Mouse (Mus musculus): ENCODE measurements around the gene Myo16. TPM values are rescaled to one million over a fixed set of nuclear protein-coding genes. Genes with fewer than 3 reads are reported as not detected.
A peak's percentile ranks its signal among the peaks of the same experiment; 100 is the strongest.

Gene Myo16
- polyA plus RNA-seq, 1 experiment from 2014 or later, result 0.17 TPM

DNA sequence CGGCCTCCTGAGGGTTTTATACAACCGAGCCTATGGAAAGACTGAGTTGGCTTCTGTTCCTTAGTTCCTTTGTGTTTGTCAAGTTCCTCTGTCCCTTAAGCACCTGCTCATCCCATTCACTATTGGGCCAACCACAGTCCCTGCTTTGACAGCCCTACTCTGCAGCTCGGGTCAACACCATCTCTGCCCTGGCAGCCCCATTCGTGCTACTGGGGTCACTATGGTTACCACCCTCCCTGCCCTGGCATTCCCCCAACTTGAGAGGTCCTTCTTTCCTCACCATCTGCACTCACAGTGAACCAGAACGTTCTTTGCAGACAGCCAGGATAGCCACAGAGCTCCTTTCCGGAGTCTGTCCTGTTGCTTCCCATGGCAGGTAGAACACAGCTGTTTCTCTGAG, 238.2 kb downstream of the Myo16 start:
- H3K9me3 ChIP-seq (ENCODE audit: control insufficient read depth, low read length), result no peaks in the 10 kb centered on the region
- no peak overlapping the region for H3K4me2 ChIP-seq (ENCODE audit: low read depth, severe bottlenecking)
- H3K9ac ChIP-seq (ENCODE audit: low read length), result no peak overlapping the region
- DNase-seq (ENCODE audit: low spot score) (no peak), ATAC-seq (ENCODE audit: insufficient number of reproducible peaks, low FRiP score, low TSS enrichment, low read depth) (no peak)
- no peaks in the 10 kb centered on the region for H3K27me3 ChIP-seq (ENCODE audit: control insufficient read depth, insufficient read depth, low read length)
- H3K27ac ChIP-seq (replicated peaks; ENCODE audit: low read depth, low read length), result no peak overlapping the region
- H3K4me1 ChIP-seq (ENCODE audit: control insufficient read depth, insufficient read depth, low read length), result no peaks in the 10 kb centered on the region
- no peaks in the 10 kb centered on the region for H3K36me3 ChIP-seq (ENCODE audit: control insufficient read depth, insufficient read depth, low read length)
- no peak overlapping the region for H3K4me3 ChIP-seq (ENCODE audit: low read depth, low read length)
- 77% methylated on average over 6 of the region's 6 CpGs for WGBS

DNA sequence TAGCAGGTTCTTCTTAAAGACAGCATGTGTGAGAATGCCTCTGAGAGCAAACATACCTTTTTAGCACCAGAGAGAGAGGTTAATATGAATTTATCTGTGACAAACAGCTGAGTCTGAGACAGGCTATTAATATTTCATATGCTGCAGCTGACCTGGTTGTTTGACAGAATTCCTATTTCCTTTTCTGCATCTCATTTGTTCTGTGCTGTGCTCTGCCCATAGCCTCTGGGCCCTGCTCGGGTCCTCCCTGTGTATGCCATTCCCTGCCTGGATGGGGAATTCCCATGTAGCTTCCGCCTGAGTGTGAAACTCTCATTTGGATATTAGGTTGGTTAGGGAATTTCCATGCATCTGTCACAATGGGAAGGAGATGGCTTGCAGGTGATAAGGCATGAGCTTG, 240.8 kb downstream of the Myo16 start:
- Histone ChIP-seq H3K36me3 (ENCODE audit: control insufficient read depth, insufficient read depth, low read length) (no peaks in the 10 kb centered on the region), H3K9me3 (ENCODE audit: control insufficient read depth, low read length) (no peaks in the 10 kb centered on the region), H3K27ac (replicated peaks; ENCODE audit: low read depth, low read length) (no peak overlapping the region), H3K4me1 (ENCODE audit: control insufficient read depth, insufficient read depth, low read length) (no peaks in the 10 kb centered on the region), H3K27me3 (ENCODE audit: control insufficient read depth, insufficient read depth, low read length) (no peaks in the 10 kb centered on the region), H3K4me2 (ENCODE audit: low read depth, severe bottlenecking) (no peak overlapping the region), H3K4me3 (ENCODE audit: low read depth, low read length) (no peak overlapping the region), H3K9ac (ENCODE audit: low read length) (no peak overlapping the region)
- ATAC-seq (ENCODE audit: insufficient number of reproducible peaks, low FRiP score, low TSS enrichment, low read depth) (no peak), DNase-seq (ENCODE audit: low spot score) (no peak)
- WGBS, result 85% methylated on average over 2 of the region's 2 CpGs

DNA sequence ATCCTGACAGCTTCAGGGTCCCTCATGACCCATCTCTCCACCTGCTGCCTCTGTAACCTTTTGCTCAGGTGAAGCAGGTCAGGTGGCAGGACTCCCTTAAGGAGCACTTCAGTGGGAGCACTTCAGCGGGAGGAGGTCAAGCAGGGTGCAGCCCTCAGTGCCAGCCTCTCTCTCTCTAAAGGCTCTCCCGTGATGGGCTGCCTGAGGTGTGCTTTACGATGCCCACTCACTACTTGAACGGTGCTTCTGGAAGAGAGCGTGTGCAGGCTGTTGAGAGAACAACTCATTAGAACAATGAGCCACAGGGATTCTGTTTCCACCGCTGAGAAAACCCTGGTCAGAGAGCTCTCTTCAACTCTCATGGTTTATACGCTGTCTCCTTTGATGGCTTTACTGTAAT, 241.4 kb downstream of the Myo16 start:
- Histone ChIP-seq H3K27ac (replicated peaks; ENCODE audit: low read depth, low read length) (no peak overlapping the region), H3K36me3 (ENCODE audit: control insufficient read depth, insufficient read depth, low read length) (no peaks in the 10 kb centered on the region), H3K4me3 (ENCODE audit: low read depth, low read length) (no peak overlapping the region), H3K9me3 (ENCODE audit: control insufficient read depth, low read length) (no peaks in the 10 kb centered on the region), H3K4me2 (ENCODE audit: low read depth, severe bottlenecking) (no peak overlapping the region), H3K4me1 (ENCODE audit: control insufficient read depth, insufficient read depth, low read length) (no peaks in the 10 kb centered on the region), H3K9ac (ENCODE audit: low read length) (no peak overlapping the region), H3K27me3 (ENCODE audit: control insufficient read depth, insufficient read depth, low read length) (no peaks in the 10 kb centered on the region)
- ATAC-seq (ENCODE audit: insufficient number of reproducible peaks, low FRiP score, low TSS enrichment, low read depth), result no peak
- DNase-seq (ENCODE audit: low spot score), result no peak
- WGBS, result 55% methylated on average over 7 of the region's 7 CpGs

DNA sequence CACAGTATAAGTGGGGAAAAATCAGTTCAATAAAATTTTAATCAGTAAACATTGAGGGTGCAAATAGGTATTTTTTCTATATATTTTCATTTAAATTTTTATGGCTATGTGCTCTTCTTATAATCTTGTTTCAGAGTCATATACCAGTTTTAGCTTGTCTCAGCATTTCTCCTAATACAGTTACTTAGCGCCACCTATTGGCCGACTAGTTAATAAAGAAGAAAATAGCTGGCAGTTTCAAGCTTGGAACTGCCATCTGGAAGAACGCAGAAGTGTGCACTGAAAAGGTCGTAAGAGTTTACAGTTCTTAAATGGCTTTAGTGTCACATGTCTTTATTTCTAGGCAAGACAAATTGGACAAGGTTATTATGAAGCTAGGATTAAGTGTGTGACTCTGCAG, 248.9 kb downstream of the Myo16 start:
- Histone ChIP-seq H3K9me3 (ENCODE audit: control insufficient read depth, low read length) (no peaks in the 10 kb centered on the region), H3K4me1 (ENCODE audit: control insufficient read depth, insufficient read depth, low read length) (no peaks in the 10 kb centered on the region), H3K4me3 (ENCODE audit: low read depth, low read length) (no peak overlapping the region), H3K9ac (ENCODE audit: low read length) (no peak overlapping the region), H3K27me3 (ENCODE audit: control insufficient read depth, insufficient read depth, low read length) (no peaks in the 10 kb centered on the region), H3K27ac (replicated peaks; ENCODE audit: low read depth, low read length) (no peak overlapping the region), H3K4me2 (ENCODE audit: low read depth, severe bottlenecking) (no peak overlapping the region), H3K36me3 (ENCODE audit: control insufficient read depth, insufficient read depth, low read length) (no peaks in the 10 kb centered on the region)
- WGBS, result 9% methylated on average over 4 of the region's 4 CpGs
- ATAC-seq (ENCODE audit: insufficient number of reproducible peaks, low FRiP score, low TSS enrichment, low read depth) (no peak), DNase-seq (ENCODE audit: low spot score) (peak; percentile 63)

DNA sequence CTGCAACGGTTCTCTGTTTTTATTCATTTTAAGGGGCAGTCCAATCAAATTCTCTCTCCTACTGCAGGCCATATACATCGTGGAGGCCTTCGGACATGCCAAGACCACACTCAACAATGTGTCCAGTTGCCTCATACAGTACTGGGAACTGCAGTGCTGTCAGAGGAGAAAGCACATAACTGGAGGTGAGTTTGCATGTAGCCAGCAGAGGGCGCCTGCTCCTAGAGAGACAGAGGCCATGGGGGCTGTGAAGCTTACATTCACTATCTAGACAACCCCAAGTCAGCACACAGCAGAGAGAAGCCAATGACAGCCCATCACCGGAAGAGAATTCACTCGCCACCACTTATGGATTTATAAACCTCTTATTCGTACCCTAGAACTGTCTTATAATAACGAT, 251.8 kb downstream of the Myo16 start:
- DNase-seq (ENCODE audit: low spot score) (peak; percentile 80), ATAC-seq (ENCODE audit: insufficient number of reproducible peaks, low FRiP score, low TSS enrichment, low read depth) (no peak)
- Histone ChIP-seq H3K9me3 (ENCODE audit: control insufficient read depth, low read length) (no peaks in the 10 kb centered on the region), H3K27ac (replicated peaks; ENCODE audit: low read depth, low read length) (no peak overlapping the region), H3K4me2 (ENCODE audit: low read depth, severe bottlenecking) (no peak overlapping the region), H3K4me3 (ENCODE audit: low read depth, low read length) (no peak overlapping the region), H3K27me3 (ENCODE audit: control insufficient read depth, insufficient read depth, low read length) (no peaks in the 10 kb centered on the region), H3K36me3 (ENCODE audit: control insufficient read depth, insufficient read depth, low read length) (no peaks in the 10 kb centered on the region), H3K4me1 (ENCODE audit: control insufficient read depth, insufficient read depth, low read length) (no peaks in the 10 kb centered on the region), H3K9ac (ENCODE audit: low read length) (no peak overlapping the region)
- 33% methylated on average over 8 of the region's 8 CpGs for WGBS

DNA sequence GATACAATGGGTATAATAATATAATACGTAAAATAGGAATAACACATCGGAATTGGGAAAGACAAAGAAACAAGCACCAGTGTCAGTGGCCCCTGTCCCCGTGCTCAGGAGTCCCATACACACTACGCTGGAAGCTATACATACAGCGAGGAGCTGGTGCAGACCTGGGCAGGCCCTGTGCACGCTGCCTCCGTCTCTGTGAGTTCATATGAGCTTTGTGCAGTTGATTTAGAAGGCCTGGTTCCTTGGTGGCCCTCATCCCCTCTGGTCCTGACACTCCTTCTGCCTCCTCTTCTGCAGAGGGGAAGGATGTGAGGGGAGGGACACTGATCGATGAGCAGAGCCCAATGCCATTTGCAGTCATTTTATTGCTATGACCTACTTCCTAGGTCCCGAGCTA, 255.3 kb downstream of the Myo16 start:
- Histone ChIP-seq H3K4me3 (ENCODE audit: low read depth, low read length) (no peak overlapping the region), H3K9me3 (ENCODE audit: control insufficient read depth, low read length) (no peaks in the 10 kb centered on the region), H3K36me3 (ENCODE audit: control insufficient read depth, insufficient read depth, low read length) (no peaks in the 10 kb centered on the region), H3K4me1 (ENCODE audit: control insufficient read depth, insufficient read depth, low read length) (no peaks in the 10 kb centered on the region), H3K27ac (replicated peaks; ENCODE audit: low read depth, low read length) (no peak overlapping the region), H3K4me2 (ENCODE audit: low read depth, severe bottlenecking) (no peak overlapping the region), H3K27me3 (ENCODE audit: control insufficient read depth, insufficient read depth, low read length) (no peaks in the 10 kb centered on the region), H3K9ac (ENCODE audit: low read length) (no peak overlapping the region)
- ATAC-seq (ENCODE audit: insufficient number of reproducible peaks, low FRiP score, low TSS enrichment, low read depth), result no peak
- no peak for DNase-seq (ENCODE audit: low spot score)
- WGBS, result 80% methylated on average over 9 of the region's 9 CpGs

DNA sequence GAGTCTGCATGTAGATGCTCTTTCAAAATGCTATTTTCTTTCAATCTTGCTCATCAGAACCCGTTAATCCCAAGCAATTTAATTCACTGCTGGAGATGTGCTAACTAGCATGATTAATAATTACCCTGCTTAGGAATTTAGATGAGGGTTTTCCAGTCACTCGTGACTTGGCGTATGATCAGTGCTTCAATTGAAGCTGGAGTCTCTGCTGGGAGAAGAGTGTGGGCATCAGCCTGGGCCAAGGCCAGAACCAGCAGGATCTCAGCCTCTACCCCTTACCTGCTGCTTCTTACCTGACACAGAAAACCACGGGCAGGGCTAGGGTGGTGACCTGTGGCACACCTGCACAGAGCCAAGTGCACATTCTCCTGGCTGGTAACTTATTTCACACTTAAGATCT, 257.8 kb downstream of the Myo16 start:
- Histone ChIP-seq H3K9me3 (ENCODE audit: control insufficient read depth, low read length) (no peaks in the 10 kb centered on the region), H3K36me3 (ENCODE audit: control insufficient read depth, insufficient read depth, low read length) (no peaks in the 10 kb centered on the region), H3K4me1 (ENCODE audit: control insufficient read depth, insufficient read depth, low read length) (no peaks in the 10 kb centered on the region), H3K27ac (replicated peaks; ENCODE audit: low read depth, low read length) (no peak overlapping the region), H3K4me2 (ENCODE audit: low read depth, severe bottlenecking) (no peak overlapping the region), H3K4me3 (ENCODE audit: low read depth, low read length) (no peak overlapping the region), H3K9ac (ENCODE audit: low read length) (no peak overlapping the region), H3K27me3 (ENCODE audit: control insufficient read depth, insufficient read depth, low read length) (no peaks in the 10 kb centered on the region)
- ATAC-seq (ENCODE audit: insufficient number of reproducible peaks, low FRiP score, low TSS enrichment, low read depth), result no peak
- no peak for DNase-seq (ENCODE audit: low spot score)
- 77% methylated on average over 4 of the region's 4 CpGs for WGBS

DNA sequence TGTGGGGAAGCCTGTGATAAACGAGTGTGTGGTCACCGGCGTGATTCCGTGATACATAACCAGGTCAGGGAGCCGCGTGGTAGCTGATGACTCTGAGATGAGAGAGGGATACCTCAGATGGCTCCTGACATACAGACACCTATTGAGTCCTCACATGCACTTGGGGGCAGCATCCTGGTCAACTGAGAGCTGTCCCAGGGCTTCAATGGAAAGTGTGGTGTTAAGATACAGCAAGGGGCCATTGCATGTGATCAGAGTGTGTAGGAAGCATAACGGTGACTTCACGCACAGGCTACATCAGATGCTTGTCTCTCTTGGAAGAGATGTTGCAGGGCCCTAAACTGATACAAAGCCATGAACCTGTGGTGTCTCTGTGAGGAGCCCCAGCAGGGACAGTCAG, 260.2 kb downstream of the Myo16 start:
- no peaks in the 10 kb centered on the region for H3K36me3 ChIP-seq (ENCODE audit: control insufficient read depth, insufficient read depth, low read length)
- H3K4me3 ChIP-seq (ENCODE audit: low read depth, low read length), result no peak overlapping the region
- no peak overlapping the region for H3K27ac ChIP-seq (replicated peaks; ENCODE audit: low read depth, low read length)
- 87% methylated on average over 8 of the region's 8 CpGs for WGBS
- H3K4me2 ChIP-seq (ENCODE audit: low read depth, severe bottlenecking), result no peak overlapping the region
- no peak for DNase-seq (ENCODE audit: low spot score)
- ATAC-seq (ENCODE audit: insufficient number of reproducible peaks, low FRiP score, low TSS enrichment, low read depth), result no peak
- no peaks in the 10 kb centered on the region for H3K9me3 ChIP-seq (ENCODE audit: control insufficient read depth, low read length)
- H3K9ac ChIP-seq (ENCODE audit: low read length), result no peak overlapping the region
- H3K27me3 ChIP-seq (ENCODE audit: control insufficient read depth, insufficient read depth, low read length), result no peaks in the 10 kb centered on the region
- H3K4me1 ChIP-seq (ENCODE audit: control insufficient read depth, insufficient read depth, low read length), result no peaks in the 10 kb centered on the region

DNA sequence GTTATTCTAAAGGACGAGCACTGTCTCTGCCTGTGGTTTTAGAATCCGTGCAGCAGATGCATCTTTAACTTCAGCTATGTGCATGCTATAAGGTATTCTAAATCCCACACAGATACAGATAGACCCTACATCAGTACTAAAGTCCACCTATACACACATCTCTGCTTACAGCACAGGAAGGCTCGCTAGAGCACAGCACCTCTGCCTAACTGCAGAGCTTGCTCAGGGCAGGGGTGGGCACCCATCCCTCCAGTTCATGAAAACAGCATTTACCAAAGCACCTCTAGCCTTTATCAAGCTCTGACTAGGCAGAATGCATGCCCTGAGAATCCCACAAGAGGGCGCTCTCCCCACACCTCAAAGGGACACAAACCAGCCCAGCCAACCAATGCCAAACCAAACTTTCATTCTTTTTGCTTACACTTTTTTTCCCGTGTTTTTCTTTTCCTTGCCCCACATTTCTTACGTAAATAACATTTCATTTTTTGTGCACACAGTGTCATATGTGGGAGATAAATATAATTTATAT, 261.0 kb downstream of the Myo16 start:
- WGBS, result 29% methylated on average over 6 of the region's 6 CpGs
- Histone ChIP-seq H3K4me1 (ENCODE audit: control insufficient read depth, insufficient read depth, low read length) (no peaks in the 10 kb centered on the region), H3K9ac (ENCODE audit: low read length) (no peak overlapping the region), H3K27me3 (ENCODE audit: control insufficient read depth, insufficient read depth, low read length) (no peaks in the 10 kb centered on the region), H3K4me2 (ENCODE audit: low read depth, severe bottlenecking) (no peak overlapping the region), H3K36me3 (ENCODE audit: control insufficient read depth, insufficient read depth, low read length) (no peaks in the 10 kb centered on the region), H3K27ac (replicated peaks; ENCODE audit: low read depth, low read length) (no peak overlapping the region), H3K4me3 (ENCODE audit: low read depth, low read length) (no peak overlapping the region), H3K9me3 (ENCODE audit: control insufficient read depth, low read length) (no peaks in the 10 kb centered on the region)
- ATAC-seq (ENCODE audit: insufficient number of reproducible peaks, low FRiP score, low TSS enrichment, low read depth), result no peak
- DNase-seq (ENCODE audit: low spot score), result peak; percentile 90

Data from limb, embryonic 11.5 days (tissue).